ENCODE assay signal across 10 mouse cellular contexts in genomic region chr9:67851150-67851549, GRCm38 (mm10). TPM values are rescaled to one million over a fixed set of nuclear protein-coding genes. Genes with fewer than 3 reads are reported as not detected.
DNase-seq lines count a peak whose midpoint lies in the region; ATAC-seq and TF ChIP-seq lines count a peak whose summit lies in the region.
"Had no signal": no experiment of that assay in that cellular context is flagged by ENCODE, and none has a peak within 500 bp of the region (broad histone marks: within the 10 kb centered on the region; RNA-seq: fewer than 3 reads in every experiment).

No protein-coding gene starts in this region.

- H3K4me3 ChIP-seq in left cerebral cortex, adult 2 months, result no peak overlapping the region
- no peak overlapping the region for H3K4me3 ChIP-seq in liver, adult 2 months (ENCODE audit: insufficient read depth, low read depth, low read length)
- no peak overlapping the region for H3K4me3 ChIP-seq in stomach, postnatal 0 days (ENCODE audit: low read depth, low read length)
- H3K4me3 ChIP-seq: embryonic facial prominence, embryonic 12.5 days had no signal

- no peaks in the 10 kb centered on the region for H3K9me3 ChIP-seq in stomach, postnatal 0 days (ENCODE audit: control insufficient read depth, low read length)
- H3K9me3 ChIP-seq: embryonic facial prominence, embryonic 12.5 days had no signal

- H3K4me2 ChIP-seq in stomach, postnatal 0 days (replicated peaks; ENCODE audit: low read depth), result no peak overlapping the region
- H3K4me2 ChIP-seq: embryonic facial prominence, embryonic 12.5 days had no signal

- H3K4me1 ChIP-seq in liver, adult 2 months (ENCODE audit: control insufficient read depth, insufficient read depth, low read length), result peaks cover 9% of the 10 kb centered on the region
- H3K4me1 ChIP-seq in stomach, postnatal 0 days (replicated peaks; ENCODE audit: control insufficient read depth, insufficient read depth), result no peaks in the 10 kb centered on the region
- H3K4me1 ChIP-seq: embryonic facial prominence, embryonic 12.5 days had no signal

- 90% methylated on average over 4 of the region's 4 CpGs for WGBS in liver, adult 2 months
- 74% methylated on average over 4 of the region's 4 CpGs for WGBS in stomach, postnatal 0 days

- ATAC-seq in stomach, postnatal 0 days (ENCODE audit: low FRiP score, low TSS enrichment), result no peak

- no peak overlapping the region for H3K27ac ChIP-seq in left cerebral cortex, adult 2 months
- H3K27ac ChIP-seq in liver, adult 2 months (replicated peaks; ENCODE audit: insufficient read depth, low read depth, low read length), result no peak overlapping the region
- H3K27ac ChIP-seq in stomach, postnatal 0 days (replicated peaks), result no peak overlapping the region
- H3K27ac ChIP-seq: embryonic facial prominence, embryonic 12.5 days had no signal

- intact Hi-C loops in left cerebral cortex, adult 2 months (cut with DNase I), result no loop called here
- intact Hi-C loops in left cerebral cortex, postnatal 36 days (cut with DNase I), result no loop called here

- H3K27me3 ChIP-seq in liver, adult 2 months (ENCODE audit: control insufficient read depth, insufficient read depth, low read length), result no peaks in the 10 kb centered on the region
- H3K27me3 ChIP-seq in stomach, postnatal 0 days (ENCODE audit: control insufficient read depth, insufficient read depth, low read length), result no peaks in the 10 kb centered on the region
- H3K27me3 ChIP-seq: CH12.LX; embryonic facial prominence, embryonic 12.5 days had no signal

- no peak for TF ChIP-seq EP300 in stomach, postnatal 0 days (optimal IDR thresholded peaks at IDR 0.05)

- peaks cover 25% of the 10 kb centered on the region for H3K79me2 ChIP-seq in liver, adult 2 months (ENCODE audit: control insufficient read depth, insufficient read depth, low read length)

- peak; percentile 5; the same call in 1 of the 2 replicates for TF ChIP-seq CTCF in left cerebral cortex, adult 2 months (IDR thresholded peaks at IDR 0.05)
- peak; percentile 62 for TF ChIP-seq CTCF in liver, adult 2 months (IDR thresholded peaks at IDR 0.05; ENCODE audit: low read depth, low read length)
- peak; percentile 65 for TF ChIP-seq CTCF in stomach, postnatal 0 days (IDR thresholded peaks at IDR 0.05; ENCODE audit: low read depth)

- H3K9ac ChIP-seq in liver, adult 2 months (ENCODE audit: low read depth, low read length), result no peak overlapping the region
- H3K9ac ChIP-seq in stomach, postnatal 0 days (ENCODE audit: low read length), result no peak overlapping the region
- H3K9ac ChIP-seq: embryonic facial prominence, embryonic 12.5 days had no signal

- no peak for TF ChIP-seq POLR2A in liver, adult 2 months (IDR thresholded peaks at IDR 0.05; ENCODE audit: extremely low read depth, insufficient read depth, low read length)

- peaks cover 17% of the 10 kb centered on the region; the same call in 1 of the 2 replicates for H3K36me3 ChIP-seq in liver, adult 2 months (ENCODE audit: control insufficient read depth, insufficient read depth, low read length)
- H3K36me3 ChIP-seq in stomach, postnatal 0 days (ENCODE audit: control insufficient read depth, insufficient read depth, low read length), result peaks cover 5% of the 10 kb centered on the region; the same call in 1 of the 2 replicates
- H3K36me3 ChIP-seq: embryonic facial prominence, embryonic 12.5 days had no signal

- peak; percentile 24 for DNase-seq in adrenal gland, postnatal 25 days
- no peak for DNase-seq in adrenal gland, postnatal 4 days (ENCODE audit: low spot score in 2 of 2)
- no peak for DNase-seq in left cerebral cortex, adult 2 months (ENCODE audit: extremely low spot score in 1 of 2, low spot score in 2 of 2)
- no peak for DNase-seq in left cerebral cortex, postnatal 36 days (ENCODE audit: low spot score in 2 of 2)
- peak; percentile 54 for DNase-seq in liver, adult 2 months (ENCODE audit: extremely low read depth, low read depth, low spot score)
- DNase-seq in stomach, postnatal 0 days (ENCODE audit: low spot score), result peak; percentile 63
- DNase-seq in urinary bladder, adult 2 months (ENCODE audit: low spot score), result no peak
- no peak for DNase-seq in yolk sac, embryonic 10.5 days (ENCODE audit: low spot score)

RNA-seq across cellular contexts. Expression of gene Vps13c, which starts 11.0 kb away (rescaled TPM):
- 61.2 and 75.2 TPM in 2 replicates for total RNA-seq in adrenal gland, postnatal 25 days (2021)
- total RNA-seq in adrenal gland, postnatal 4 days (2021), result 10 to 100 TPM; 32.3 to 32.5 TPM
- total RNA-seq in left cerebral cortex, adult 2 months (2021), result 10 to 100 TPM; 82.2 to 83.8 TPM
- 10 to 100 TPM; 68.0 to 80.5 TPM for total RNA-seq in left cerebral cortex, postnatal 36 days (2021)
- total RNA-seq in liver, adult 2 months (2014; rRNA removed), result 29.7 and 34.6 TPM in 2 replicates
- polyA plus RNA-seq in liver, adult 2 months (2012; rRNA removed), result 4.8 and 4.9 TPM in 2 replicates
- polyA plus RNA-seq in stomach, postnatal 0 days (2015; fragmentation: Nextera tagmentation; extraction: Ambion mirVana), result 3.8 and 4.5 TPM in 2 replicates
- 18.8 and 19.7 TPM in 2 replicates for polyA plus RNA-seq in urinary bladder, adult 2 months (2012; rRNA removed)

RNA-seq across cellular contexts. Expression of gene C2cd4a, which starts 19.0 kb away (rescaled TPM):
- total RNA-seq in adrenal gland, postnatal 25 days (2021), result not detected in 2 replicates
- total RNA-seq in adrenal gland, postnatal 4 days (2021), result under 1 TPM; 0.36 to 0.79 TPM
- under 1 TPM in 1 of 2 experiments, not detected in 1; 0.26 TPM for total RNA-seq in left cerebral cortex, adult 2 months (2021)
- total RNA-seq in left cerebral cortex, postnatal 36 days (2021), result under 1 TPM in 1 of 2 experiments, not detected in 1; 0.22 TPM
- not detected in 2 replicates for total RNA-seq in liver, adult 2 months (2014; rRNA removed)
- 0.07 TPM in 1 of 2 replicates, not detected in the other for polyA plus RNA-seq in liver, adult 2 months (2012; rRNA removed)
- polyA plus RNA-seq in stomach, postnatal 0 days (2015; fragmentation: Nextera tagmentation; extraction: Ambion mirVana), result 2.8 and 3.6 TPM in 2 replicates
- 0.48 and 0.59 TPM in 2 replicates for polyA plus RNA-seq in urinary bladder, adult 2 months (2012; rRNA removed)

Comparison
In these comparisons a context has a peak if more than half of its experiments do, and no peak if none do; other contexts are left out.
1. DNase-seq: peak in adrenal gland, postnatal 25 days (single experiment), liver, adult 2 months (single experiment) and stomach, postnatal 0 days (single experiment); none in adrenal gland, postnatal 4 days (0 of 2), left cerebral cortex, adult 2 months (0 of 2), left cerebral cortex, postnatal 36 days (0 of 2), urinary bladder, adult 2 months (single experiment) and yolk sac, embryonic 10.5 days (single experiment).
2. CTCF ChIP-seq: peak in every context shown above with its lines; median percentile 65 in stomach, postnatal 0 days; 62 in liver, adult 2 months; 5 in left cerebral cortex, adult 2 months.